Mouse (Mus musculus) megakaryocyte-erythroid progenitor cell, adult 5 weeks (primary cell): ENCODE results near the gene Vangl2. TPM values are rescaled to one million over a fixed set of nuclear protein-coding genes. Genes with fewer than 3 reads are reported as not detected.

Source experiments
- polyA plus RNA-seq: library from polyadenylated mRNA; stranded (reverse); fragments of >175 nt; gene quantifications from 2 replicates; pipeline ENCODE4 v1.2.3, GENCODE M21; 2012

Gene Vangl2
- polyA plus RNA-seq = 8.1 and 9.9 TPM in 2 replicates

DNA sequence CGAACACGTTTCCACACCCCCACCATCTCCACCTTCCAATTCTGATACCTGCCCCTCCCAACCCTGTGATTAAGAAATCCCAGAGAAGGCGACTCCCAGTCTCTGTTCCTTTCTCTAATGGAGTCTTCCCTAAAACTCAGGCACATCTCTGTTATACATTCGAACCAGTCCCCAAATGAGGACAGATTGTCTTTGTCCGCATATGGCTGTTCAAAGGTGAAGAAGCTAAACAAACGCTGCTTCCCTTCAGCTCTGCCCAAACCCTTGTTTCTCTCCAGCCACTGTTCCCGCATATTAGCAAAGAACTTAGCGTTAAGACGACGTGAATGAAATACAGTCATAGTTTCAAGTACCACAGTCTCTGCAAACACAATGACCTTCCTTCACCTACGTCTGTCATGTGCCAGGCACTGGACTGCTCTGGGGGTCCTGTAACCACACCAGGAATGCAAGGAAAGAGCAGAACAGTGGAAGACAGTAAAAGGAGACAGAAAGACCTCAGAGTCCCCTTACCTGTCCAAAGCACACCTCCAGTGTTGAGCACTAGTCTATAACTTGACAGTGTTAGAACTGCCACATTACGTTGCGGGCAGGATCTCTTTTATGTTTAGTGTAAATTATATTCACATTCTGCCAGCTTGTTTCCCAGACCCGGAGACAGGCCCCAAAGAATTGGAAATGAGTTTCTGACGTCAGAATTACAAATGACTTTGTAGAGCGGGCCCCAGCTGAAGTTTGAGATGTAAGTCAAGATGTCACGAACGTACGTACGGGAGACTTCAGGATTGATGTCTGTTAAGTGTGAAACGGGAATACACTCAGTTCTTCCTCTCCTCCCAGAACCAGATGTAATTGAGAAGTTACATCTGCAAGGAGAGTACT, at the start of gene Vangl2:
Vangl2 (minus strand) TSS at position 51 of the 882 bp plus-strand sequence.

DNA sequence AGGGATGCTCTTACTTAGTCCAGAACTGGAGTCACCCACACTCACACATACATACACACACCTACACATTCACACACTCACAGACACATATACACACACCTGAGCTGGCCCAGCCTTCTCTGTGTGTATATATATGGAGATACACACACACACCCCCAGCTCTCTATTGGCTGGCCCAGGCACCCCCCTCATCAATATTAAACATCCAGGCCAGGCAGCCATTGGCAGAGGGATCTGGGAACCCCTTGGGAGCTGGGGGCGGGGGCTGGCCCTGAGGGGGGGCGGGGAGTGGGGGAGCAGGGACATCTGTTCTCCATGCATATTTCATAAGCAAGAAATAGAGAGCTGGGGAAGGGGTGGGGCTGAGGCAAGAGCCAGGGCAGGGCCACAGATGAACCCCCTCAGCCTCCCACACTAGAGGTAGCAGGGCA, 29.3 kb upstream of the Vangl2 start, which contains the start of gene Nhlh1:
Nhlh1 (minus strand) TSS at position 83 of the 431 bp plus-strand sequence.

Other genes starting within 250 kb of the Vangl2 start
- gene Cd84, start 188.7 kb downstream of the Vangl2 start, polyA plus RNA-seq = 2.0 and 2.2 TPM in 2 replicates
- gene Gm10521, start 132.8 kb downstream of the Vangl2 start, polyA plus RNA-seq = 0.26 and 0.49 TPM in 2 replicates
- 0.06 and 0.23 TPM in 2 replicates for gene Slamf6, start 110.9 kb downstream of the Vangl2 start, polyA plus RNA-seq
- gene Nhlh1, start 29.1 kb upstream of the Vangl2 start, polyA plus RNA-seq = 0.06 TPM in 1 of 2 replicates, not detected in the other
- 55.2 and 58.3 TPM in 2 replicates for gene Copa, start 54.1 kb upstream of the Vangl2 start, polyA plus RNA-seq
- 17.6 and 21.1 TPM in 2 replicates for gene Ncstn, start 54.4 kb upstream of the Vangl2 start, polyA plus RNA-seq
- 15.1 and 15.2 TPM in 2 replicates for gene Pex19, start 98.3 kb upstream of the Vangl2 start, polyA plus RNA-seq
- 60.9 and 69.9 TPM in 2 replicates for gene Dcaf8, start 119.6 kb upstream of the Vangl2 start, polyA plus RNA-seq
- gene Pea15a, start 178.4 kb upstream of the Vangl2 start, polyA plus RNA-seq = 2.8 and 4.4 TPM in 2 replicates
- not detected in 2 replicates for gene Casq1, start 191.4 kb upstream of the Vangl2 start, polyA plus RNA-seq
- gene Atp1a4, start 230.0 kb upstream of the Vangl2 start, polyA plus RNA-seq = not detected in 2 replicates
- gene Igsf8, start 233.2 kb upstream of the Vangl2 start, polyA plus RNA-seq = 88.2 and 88.9 TPM in 2 replicates